Mouse (Mus musculus): ENCODE measurements around the gene Hapln4. TPM values are rescaled to one million over a fixed set of nuclear protein-coding genes. Genes with fewer than 3 reads are reported as not detected.

Gene Hapln4
- polyA plus RNA-seq, 1 experiment from 2014 or later, result 0.05 TPM

DNA sequence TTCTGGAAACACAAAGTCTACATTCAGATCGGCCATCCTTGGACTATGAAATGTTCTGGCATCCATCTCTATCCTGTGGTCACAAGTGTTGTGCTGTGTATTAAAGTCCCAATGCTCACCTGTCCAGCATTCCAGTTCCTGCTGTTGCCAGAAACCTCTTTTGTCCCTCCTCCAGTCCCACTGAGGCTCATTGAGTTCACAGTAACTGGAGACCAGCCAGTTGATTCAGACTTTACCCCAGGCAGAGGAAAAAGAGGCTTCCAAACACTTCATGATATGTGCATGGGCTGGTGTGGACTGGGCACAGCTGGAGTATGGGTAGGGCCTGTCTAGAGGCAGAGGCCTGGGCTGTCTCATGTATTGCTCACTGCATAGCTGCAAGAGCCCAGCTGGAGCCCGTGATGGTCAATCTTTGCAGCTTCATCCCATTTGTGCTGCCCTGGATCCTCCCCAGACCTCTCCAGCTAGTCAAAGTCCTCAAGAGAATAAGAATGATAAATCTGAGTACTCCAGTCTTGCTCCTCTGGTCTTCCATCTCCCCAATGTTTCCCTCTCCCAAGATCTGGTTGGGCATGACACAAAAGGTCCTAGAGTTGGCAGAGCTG, 11.3 kb upstream of the Hapln4 start:
- 83% methylated on average over 2 of the region's 2 CpGs for WGBS
- Histone ChIP-seq H3K36me3 (ENCODE audit: control insufficient read depth, insufficient read depth, low read length) (peaks cover under 1% of the 10 kb centered on the region; the same call in 1 of the 2 replicates), H3K4me3 (ENCODE audit: low read depth, low read length) (no peak overlapping the region)

DNA sequence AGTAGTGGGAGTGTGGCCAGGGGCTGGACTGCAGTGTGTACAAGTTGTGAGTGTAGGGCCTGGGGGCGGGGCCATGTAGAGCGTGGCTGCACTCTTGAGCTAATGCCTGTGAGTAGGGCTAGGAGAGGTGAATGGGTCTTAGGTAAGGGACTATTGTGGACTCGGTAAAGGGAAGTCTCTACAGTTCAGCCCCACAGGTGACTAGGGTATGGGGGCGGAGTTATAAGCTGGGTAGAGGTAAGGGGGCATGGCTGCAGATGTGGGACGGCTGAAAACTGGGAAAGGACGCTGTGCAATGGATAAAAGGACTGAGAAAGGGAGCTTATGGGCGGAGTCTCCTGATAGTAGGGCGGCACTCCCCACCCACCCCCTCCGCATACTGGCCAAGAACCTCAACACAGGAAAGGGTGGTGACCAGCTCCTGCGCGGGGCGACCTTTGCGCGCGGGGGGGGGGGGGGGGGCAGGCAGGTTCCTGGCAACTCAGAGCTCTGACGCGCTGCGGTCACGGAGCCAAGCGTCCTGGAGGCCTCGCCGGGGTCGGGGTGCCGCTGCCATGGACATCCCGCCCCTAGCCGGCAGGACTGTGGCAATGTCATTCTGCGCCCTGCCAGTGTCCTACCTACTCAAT, 10.7 kb upstream of the Hapln4 start, which contains the start of gene Tm6sf2:
TSS of gene Tm6sf2 (plus strand) at position 484 of the 629 bp plus-strand sequence.
- peak; percentile 56 for DNase-seq (ENCODE audit: low spot score)
- Histone ChIP-seq H3K4me2 (ENCODE audit: low read depth, low read length, severe bottlenecking) (no peak within 1 kb of the TSS), H3K4me3 (ENCODE audit: low read depth, low read length) (no peak within 1 kb of the TSS)

More for the DNA sequence above, 11.3 kb upstream of the Hapln4 start:
- Histone ChIP-seq H3K27me3 (ENCODE audit: control insufficient read depth, insufficient read depth, low read length) (no peaks in the 10 kb centered on the region), H3K27ac (ENCODE audit: low read depth, low read length) (no peak overlapping the region), H3K9me3 (ENCODE audit: control insufficient read depth, low read length) (no peaks in the 10 kb centered on the region), H3K9ac (ENCODE audit: low read length) (no peak overlapping the region), H3K4me1 (replicated peaks; ENCODE audit: control insufficient read depth, insufficient read depth, low read length) (0 out of 2 replicates have a peak, but pooled peaks cover 2% of the 10 kb centered on the region), H3K4me2 (ENCODE audit: low read depth, low read length, severe bottlenecking) (no peak overlapping the region)
- no peak for DNase-seq (ENCODE audit: low spot score)
- ATAC-seq (replicated peaks; ENCODE audit: low FRiP score), result no peak

DNA sequence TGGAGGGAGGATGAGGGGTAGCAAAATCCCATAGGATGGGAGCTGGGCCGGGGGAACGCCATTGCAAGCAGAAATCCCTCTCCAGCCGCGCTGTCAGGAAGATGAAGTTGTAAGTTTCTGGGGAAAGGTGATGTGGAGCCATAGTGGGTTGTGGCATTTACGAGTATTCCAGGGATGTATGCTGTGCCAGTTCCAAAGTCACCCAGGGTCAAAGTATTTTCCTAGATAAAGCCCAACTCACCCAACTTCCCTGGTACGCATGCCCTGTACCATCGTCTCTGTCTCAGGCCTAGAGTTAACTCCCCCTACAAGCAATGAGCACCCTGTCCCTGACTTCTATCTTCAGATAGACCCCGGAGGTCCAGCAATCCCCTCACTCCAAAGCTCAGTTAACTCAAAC, 10.1 kb upstream of the Hapln4 start:
- ATAC-seq (replicated peaks; ENCODE audit: low FRiP score) (no peak), DNase-seq (ENCODE audit: low spot score) (no peak)
- Histone ChIP-seq H3K9me3 (ENCODE audit: control insufficient read depth, low read length) (no peaks in the 10 kb centered on the region), H3K9ac (ENCODE audit: low read length) (no peak overlapping the region), H3K27ac (ENCODE audit: low read depth, low read length) (no peak overlapping the region), H3K4me1 (replicated peaks; ENCODE audit: control insufficient read depth, insufficient read depth, low read length) (0 out of 2 replicates have a peak, but pooled peaks cover 2% of the 10 kb centered on the region), H3K4me2 (ENCODE audit: low read depth, low read length, severe bottlenecking) (no peak overlapping the region), H3K27me3 (ENCODE audit: control insufficient read depth, insufficient read depth, low read length) (no peaks in the 10 kb centered on the region), H3K4me3 (ENCODE audit: low read depth, low read length) (no peak overlapping the region), H3K36me3 (ENCODE audit: control insufficient read depth, insufficient read depth, low read length) (no peaks in the 10 kb centered on the region; the same call in 1 of the 2 replicates)
- 63% methylated on average over 8 of the region's 8 CpGs for WGBS

More for the DNA sequence above, 10.7 kb upstream of the Hapln4 start, which contains the start of gene Tm6sf2:
- 9% methylated on average over 24 of the region's 27 CpGs for WGBS
- Histone ChIP-seq H3K36me3 (ENCODE audit: control insufficient read depth, insufficient read depth, low read length) (no peaks in the 10 kb centered on the region; the same call in 1 of the 2 replicates), H3K27ac (ENCODE audit: low read depth, low read length) (no peak within 1 kb of the TSS), H3K9ac (ENCODE audit: low read length) (no peak within 1 kb of the TSS), H3K27me3 (ENCODE audit: control insufficient read depth, insufficient read depth, low read length) (no peaks in the 10 kb centered on the region), H3K4me1 (replicated peaks; ENCODE audit: control insufficient read depth, insufficient read depth, low read length) (0 out of 2 replicates have a peak, but pooled peaks cover 2% of the 10 kb centered on the region), H3K9me3 (ENCODE audit: control insufficient read depth, low read length) (no peaks in the 10 kb centered on the region)
- peak; percentile 42; the same call in 1 of the 2 replicates for ATAC-seq (replicated peaks; ENCODE audit: low FRiP score)

DNA sequence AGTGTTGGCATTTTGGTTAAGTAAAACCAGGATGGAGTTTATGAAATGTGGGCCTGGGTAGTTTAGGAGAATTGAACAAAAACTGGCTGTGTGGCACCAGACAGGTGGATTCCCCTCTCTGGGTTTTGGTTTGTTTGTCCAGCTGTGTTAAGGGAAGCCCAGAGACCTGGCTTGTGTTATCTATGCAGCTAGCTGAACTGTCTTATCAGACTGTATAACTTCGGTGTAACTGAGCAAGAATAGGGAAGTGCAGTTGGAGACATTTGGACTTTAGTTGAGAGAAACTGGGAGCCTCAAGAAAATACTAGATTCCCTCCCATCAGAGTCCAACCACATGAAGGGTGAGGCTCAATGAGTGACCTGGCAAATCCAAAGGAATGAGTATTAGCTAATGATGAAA, 9.6 kb upstream of the Hapln4 start:
- H3K4me2 ChIP-seq (ENCODE audit: low read depth, low read length, severe bottlenecking), result no peak overlapping the region
- ATAC-seq (replicated peaks; ENCODE audit: low FRiP score), result no peak
- WGBS, result 87% methylated on average over 1 of the region's 1 CpGs
- no peaks in the 10 kb centered on the region; the same call in 1 of the 2 replicates for H3K36me3 ChIP-seq (ENCODE audit: control insufficient read depth, insufficient read depth, low read length)
- no peak for DNase-seq (ENCODE audit: low spot score)
- H3K4me3 ChIP-seq (ENCODE audit: low read depth, low read length), result no peak overlapping the region
- H3K9me3 ChIP-seq (ENCODE audit: control insufficient read depth, low read length), result no peaks in the 10 kb centered on the region
- H3K4me1 ChIP-seq (replicated peaks; ENCODE audit: control insufficient read depth, insufficient read depth, low read length), result 0 out of 2 replicates have a peak, but pooled peaks cover 2% of the 10 kb centered on the region
- H3K9ac ChIP-seq (ENCODE audit: low read length), result no peak overlapping the region
- H3K27ac ChIP-seq (ENCODE audit: low read depth, low read length), result no peak overlapping the region
- H3K27me3 ChIP-seq (ENCODE audit: control insufficient read depth, insufficient read depth, low read length), result no peaks in the 10 kb centered on the region

DNA sequence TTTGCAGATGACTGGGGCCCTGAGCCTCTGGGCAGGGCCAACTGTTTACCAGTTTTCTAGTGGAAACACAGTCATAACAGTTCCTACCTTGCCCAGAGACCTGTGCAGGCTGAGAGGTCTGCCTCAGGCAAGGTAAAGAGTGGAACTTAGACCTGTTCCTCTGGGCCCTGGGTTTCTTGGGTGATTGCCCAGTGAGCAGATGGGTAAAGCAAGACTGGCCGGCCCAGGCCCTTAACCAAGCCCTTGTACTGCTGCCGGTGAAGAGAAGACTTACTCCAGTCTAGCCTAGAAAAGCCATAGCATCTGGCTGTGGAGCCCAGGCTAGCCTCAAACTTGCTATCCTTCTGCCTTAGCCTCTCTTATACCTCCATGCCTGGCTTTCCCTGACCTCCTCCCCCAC, 1.3 kb upstream of the Hapln4 start:
- Histone ChIP-seq H3K9me3 (ENCODE audit: control insufficient read depth, low read length) (no peaks in the 10 kb centered on the region), H3K4me3 (ENCODE audit: low read depth, low read length) (no peak overlapping the region), H3K4me2 (ENCODE audit: low read depth, low read length, severe bottlenecking) (no peak overlapping the region), H3K27me3 (ENCODE audit: control insufficient read depth, insufficient read depth, low read length) (peaks cover 44% of the 10 kb centered on the region), H3K27ac (ENCODE audit: low read depth, low read length) (no peak overlapping the region), H3K36me3 (ENCODE audit: control insufficient read depth, insufficient read depth, low read length) (no peaks in the 10 kb centered on the region), H3K4me1 (replicated peaks; ENCODE audit: control insufficient read depth, insufficient read depth, low read length) (peaks cover 12% of the 10 kb centered on the region; the same call in 1 of the 2 replicates), H3K9ac (ENCODE audit: low read length) (no peak overlapping the region)
- no peak for DNase-seq (ENCODE audit: low spot score)
- no peak for ATAC-seq (replicated peaks; ENCODE audit: low FRiP score)
- WGBS, result 87% methylated on average over 2 of the region's 2 CpGs

DNA sequence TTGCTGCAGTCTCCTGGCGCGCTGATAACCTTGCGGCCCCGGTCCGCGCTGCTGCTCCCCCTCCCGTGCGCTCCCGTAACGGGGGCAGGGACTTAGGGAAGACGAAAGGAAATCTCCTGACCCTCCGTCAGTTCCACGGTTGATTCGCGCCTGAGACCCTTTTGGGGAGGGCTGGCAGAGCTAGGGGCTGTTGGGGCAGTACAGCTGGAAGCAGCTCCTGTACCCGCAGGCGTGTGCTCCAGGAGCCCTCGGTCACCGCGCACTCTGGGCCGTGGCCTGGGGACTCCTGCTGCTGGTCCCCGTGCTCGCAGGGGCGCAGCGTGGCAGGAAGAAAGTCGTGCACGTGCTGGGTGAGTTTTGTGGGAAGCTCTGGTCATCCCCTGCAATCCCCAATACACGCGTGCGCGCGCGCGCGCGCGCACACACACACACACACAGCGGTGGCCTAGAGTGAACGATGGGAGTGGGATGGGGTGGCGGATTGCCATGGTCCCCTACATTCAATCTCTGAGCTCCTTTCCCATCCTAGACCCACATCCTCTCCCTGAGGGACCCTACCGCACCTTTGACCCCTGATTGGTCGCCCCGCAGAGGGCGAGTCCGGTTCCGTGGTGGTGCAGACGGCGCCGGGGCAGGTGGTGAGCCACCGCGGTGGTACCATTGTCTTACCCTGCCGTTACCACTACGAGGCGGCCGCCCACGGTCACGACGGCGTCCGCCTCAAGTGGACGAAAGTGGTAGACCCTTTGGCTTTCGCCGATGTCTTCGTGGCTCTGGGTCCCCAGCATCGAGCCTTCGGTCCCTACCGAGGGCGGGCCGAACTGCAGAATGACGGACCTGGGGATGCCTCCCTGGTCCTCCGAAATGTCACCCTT, 1.2 kb downstream of the Hapln4 start:
- 2% methylated on average over 71 of the region's 71 CpGs for WGBS
- ATAC-seq (replicated peaks; ENCODE audit: low FRiP score), result no peak
- H3K4me3 ChIP-seq (ENCODE audit: low read depth, low read length), result peak overlapping the region; percentile 36

DNA sequence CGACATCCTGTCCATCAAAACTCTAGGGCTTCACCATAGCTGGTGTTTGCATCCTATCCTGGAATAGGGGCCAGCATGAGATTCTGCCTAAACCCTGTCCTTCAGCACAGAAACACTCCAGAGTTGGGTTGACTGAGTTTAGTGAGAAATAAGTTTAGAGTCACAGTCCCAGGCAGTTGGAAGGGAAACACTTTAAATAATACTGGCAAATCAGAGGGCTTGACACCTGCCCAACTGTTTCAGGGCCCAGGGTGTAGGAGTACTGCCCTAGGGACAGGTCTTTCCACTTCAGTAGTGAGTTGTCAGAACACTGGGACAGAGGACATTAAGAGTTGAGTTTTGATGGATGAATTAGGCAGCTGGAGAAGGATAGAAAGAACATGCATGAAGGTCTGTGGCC, 2.9 kb downstream of the Hapln4 start:
- 46% methylated on average over 1 of the region's 1 CpGs for WGBS
- H3K9me3 ChIP-seq (ENCODE audit: control insufficient read depth, low read length), result no peaks in the 10 kb centered on the region
- H3K4me2 ChIP-seq (ENCODE audit: low read depth, low read length, severe bottlenecking), result no peak overlapping the region
- no peaks in the 10 kb centered on the region for H3K36me3 ChIP-seq (ENCODE audit: control insufficient read depth, insufficient read depth, low read length)
- H3K27ac ChIP-seq (ENCODE audit: low read depth, low read length), result no peak overlapping the region
- ATAC-seq (replicated peaks; ENCODE audit: low FRiP score) (no peak), DNase-seq (ENCODE audit: low spot score) (no peak)
- peaks cover 17% of the 10 kb centered on the region; the same call in 1 of the 2 replicates for H3K4me1 ChIP-seq (replicated peaks; ENCODE audit: control insufficient read depth, insufficient read depth, low read length)
- no peak overlapping the region for H3K4me3 ChIP-seq (ENCODE audit: low read depth, low read length)
- no peak overlapping the region for H3K9ac ChIP-seq (ENCODE audit: low read length)
- peaks cover 74% of the 10 kb centered on the region for H3K27me3 ChIP-seq (ENCODE audit: control insufficient read depth, insufficient read depth, low read length)

More for the DNA sequence above, 1.2 kb downstream of the Hapln4 start:
- peaks cover 68% of the 10 kb centered on the region for H3K27me3 ChIP-seq (ENCODE audit: control insufficient read depth, insufficient read depth, low read length)
- peaks cover 15% of the 10 kb centered on the region; the same call in 1 of the 2 replicates for H3K4me1 ChIP-seq (replicated peaks; ENCODE audit: control insufficient read depth, insufficient read depth, low read length)
- peak; percentile 60 for DNase-seq (ENCODE audit: low spot score)
- peak overlapping the region; percentile 60 for H3K4me2 ChIP-seq (ENCODE audit: low read depth, low read length, severe bottlenecking)
- H3K36me3 ChIP-seq (ENCODE audit: control insufficient read depth, insufficient read depth, low read length), result no peaks in the 10 kb centered on the region
- H3K9ac ChIP-seq (ENCODE audit: low read length), result 0 out of 2 replicates have a peak overlapping the region, but pooled peaks have one; percentile 37
- no peaks in the 10 kb centered on the region for H3K9me3 ChIP-seq (ENCODE audit: control insufficient read depth, low read length)
- no peak overlapping the region for H3K27ac ChIP-seq (ENCODE audit: low read depth, low read length)

DNA sequence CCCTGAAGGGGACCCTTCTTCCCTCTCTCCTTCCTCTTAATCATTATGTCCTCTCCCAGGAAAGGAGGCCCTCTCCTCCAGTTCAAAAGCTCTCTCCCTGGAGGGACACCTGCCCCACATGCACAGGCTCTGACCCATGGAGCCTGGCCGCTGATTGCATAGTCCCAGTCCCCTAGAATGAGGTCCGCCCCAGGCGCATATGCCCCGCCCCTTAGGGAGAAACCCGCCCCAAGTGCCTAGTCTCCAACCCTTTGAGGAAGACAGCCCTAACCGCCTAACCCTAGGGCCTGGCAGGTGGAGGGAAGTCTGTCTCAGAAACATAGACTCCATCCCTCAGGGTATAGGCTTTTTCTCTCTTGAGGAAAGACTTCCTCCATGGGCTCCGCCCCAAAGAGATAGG, 4.0 kb downstream of the Hapln4 start:
- no peaks in the 10 kb centered on the region for H3K9me3 ChIP-seq (ENCODE audit: control insufficient read depth, low read length)
- peaks cover 17% of the 10 kb centered on the region; the same call in 1 of the 2 replicates for H3K4me1 ChIP-seq (replicated peaks; ENCODE audit: control insufficient read depth, insufficient read depth, low read length)
- no peak overlapping the region for H3K27ac ChIP-seq (ENCODE audit: low read depth, low read length)
- 4% methylated on average over 7 of the region's 7 CpGs for WGBS
- H3K36me3 ChIP-seq (ENCODE audit: control insufficient read depth, insufficient read depth, low read length), result no peaks in the 10 kb centered on the region
- H3K9ac ChIP-seq (ENCODE audit: low read length), result no peak overlapping the region; the same call in 1 of the 2 replicates
- H3K4me2 ChIP-seq (ENCODE audit: low read depth, low read length, severe bottlenecking), result no peak overlapping the region
- ATAC-seq (replicated peaks; ENCODE audit: low FRiP score), result no peak
- H3K4me3 ChIP-seq (ENCODE audit: low read depth, low read length), result no peak overlapping the region
- H3K27me3 ChIP-seq (ENCODE audit: control insufficient read depth, insufficient read depth, low read length), result peaks cover 74% of the 10 kb centered on the region
- no peak for DNase-seq (ENCODE audit: low spot score)
